Mouse (Mus musculus) G1E (cell line): ENCODE measurements around the gene Tmcc1. TPM values are rescaled to one million over a fixed set of nuclear protein-coding genes. Genes with fewer than 3 reads are reported as not detected.

Experiments used
- ATAC-seq: 2 replicates; pipeline ENCODE4 v1.8.0; 2016; ENCODE audit warnings: mild to moderate bottlenecking; ENCODE audit not compliant: insufficient number of reproducible peaks, poor library complexity, low FRiP score, severe bottlenecking; ENCODE audit errors: extremely low read depth
- DNase-seq: peaks from one replicate; pipeline ENCODE4 v3.0.0; 2012; ENCODE audit warnings: low spot score
- H3K27me3 ChIP-seq: 2 replicates; pipeline ENCODE4 v1.6.1; 2012; ENCODE audit warnings: mild to moderate bottlenecking, low read length, inconsistent platforms; ENCODE audit not compliant: insufficient read depth
- H3K36me3 ChIP-seq: replicated peaks from 2 replicates; pipeline ENCODE3; 2012; ENCODE audit warnings: mild to moderate bottlenecking, inconsistent platforms
- H3K4me1 ChIP-seq: 2 replicates; pipeline ENCODE4 v1.6.1; 2012; ENCODE audit warnings: low read depth, low read length, inconsistent platforms, mixed read lengths; ENCODE audit not compliant: insufficient read depth
- H3K4me3 ChIP-seq: 2 replicates; pipeline ENCODE4 v1.5.1; 2012; ENCODE audit warnings: low read depth, mild to moderate bottlenecking, inconsistent platforms, low read length, moderate library complexity, mixed read lengths
- H3K9me3 ChIP-seq: replicated peaks from 2 replicates; pipeline ENCODE4 v1.6.1; 2012; ENCODE audit warnings: inconsistent platforms
- CTCF ChIP-seq: IDR thresholded peaks from 2 replicates; pipeline ENCODE4 v1.5.1; 2012; ENCODE audit warnings: low read depth, low read length, inconsistent platforms, mixed read lengths
- GATA1 ChIP-seq: IDR thresholded peaks from 2 replicates; pipeline ENCODE4 v1.6.1; 2012; ENCODE audit warnings: borderline replicate concordance, low read length, inconsistent platforms, mixed read lengths
- GATA2 ChIP-seq: IDR thresholded peaks from 2 replicates; pipeline ENCODE4 v1.6.1; 2012; ENCODE audit warnings: low read depth, low read length, inconsistent platforms, borderline replicate concordance
- POLR2AphosphoS5 ChIP-seq: IDR thresholded peaks from 2 replicates; pipeline ENCODE4 v1.6.1; 2012; ENCODE audit warnings: low read depth, low read length, inconsistent platforms; ENCODE audit not compliant: insufficient replicate concordance
- TAL1 ChIP-seq: conservative IDR thresholded peaks from 2 replicates; pipeline ENCODE4 v1.6.1; 2012; ENCODE audit warnings: low read depth, low read length, inconsistent platforms, mixed read lengths
- polyA plus RNA-seq: library from polyadenylated mRNA; stranded (reverse); fragments of >175 nt; gene quantifications from 2 replicates; pipeline ENCODE4 v1.2.3, GENCODE M21; 2012
- total RNA-seq, 2 experiments: library from RNA; stranded (forward) in 1 of 2; stranded (reverse) in 1 of 2; fragments of 200-1000 nt in 1 of 2; fragments of >200 nt in 1 of 2; fragmentation: Nextera tagmentation in 1 of 2; gene quantifications; 2 replicates each; pipeline ENCODE4 v1.2.3; 2014 to 2017

Gene Tmcc1
- total and polyA plus RNA-seq, 3 experiments: 0.86 to 18.6 (median 12.1) TPM

DNA sequence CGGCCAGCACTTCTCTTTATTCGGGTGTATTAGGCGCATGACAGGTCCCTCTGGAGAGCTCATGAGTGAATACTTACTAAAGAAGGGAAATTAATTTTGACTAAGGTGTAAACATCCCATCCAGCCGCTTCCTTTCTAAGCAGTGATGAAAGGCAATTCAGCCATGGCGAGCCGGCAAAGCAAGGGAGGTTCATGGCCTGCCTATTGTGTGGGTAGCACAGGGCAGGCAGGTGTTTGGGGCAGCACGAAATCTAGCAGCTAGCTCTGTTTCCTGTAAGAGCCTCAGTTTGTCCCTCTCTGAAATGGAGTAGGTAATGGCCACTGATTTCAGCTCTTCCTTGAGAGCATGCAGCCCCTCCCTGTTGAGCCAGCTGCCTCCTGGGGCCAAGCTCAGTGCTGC lies 208.7 kb downstream of the Tmcc1 start:
- H3K4me3 ChIP-seq: no peak overlapping the region
- no peaks in the 10 kb centered on the region for H3K36me3 ChIP-seq
- H3K4me1 ChIP-seq: no peaks in the 10 kb centered on the region
- no peaks in the 10 kb centered on the region for H3K9me3 ChIP-seq
- ATAC-seq (no peak), DNase-seq (no peak)
- TF ChIP-seq TAL1 (no peak), GATA2 (no peak), POLR2AphosphoS5 (no peak), CTCF (no peak), GATA1 (no peak)
- peaks cover 40% of the 10 kb centered on the region; the same call in 1 of the 2 replicates for H3K27me3 ChIP-seq

DNA sequence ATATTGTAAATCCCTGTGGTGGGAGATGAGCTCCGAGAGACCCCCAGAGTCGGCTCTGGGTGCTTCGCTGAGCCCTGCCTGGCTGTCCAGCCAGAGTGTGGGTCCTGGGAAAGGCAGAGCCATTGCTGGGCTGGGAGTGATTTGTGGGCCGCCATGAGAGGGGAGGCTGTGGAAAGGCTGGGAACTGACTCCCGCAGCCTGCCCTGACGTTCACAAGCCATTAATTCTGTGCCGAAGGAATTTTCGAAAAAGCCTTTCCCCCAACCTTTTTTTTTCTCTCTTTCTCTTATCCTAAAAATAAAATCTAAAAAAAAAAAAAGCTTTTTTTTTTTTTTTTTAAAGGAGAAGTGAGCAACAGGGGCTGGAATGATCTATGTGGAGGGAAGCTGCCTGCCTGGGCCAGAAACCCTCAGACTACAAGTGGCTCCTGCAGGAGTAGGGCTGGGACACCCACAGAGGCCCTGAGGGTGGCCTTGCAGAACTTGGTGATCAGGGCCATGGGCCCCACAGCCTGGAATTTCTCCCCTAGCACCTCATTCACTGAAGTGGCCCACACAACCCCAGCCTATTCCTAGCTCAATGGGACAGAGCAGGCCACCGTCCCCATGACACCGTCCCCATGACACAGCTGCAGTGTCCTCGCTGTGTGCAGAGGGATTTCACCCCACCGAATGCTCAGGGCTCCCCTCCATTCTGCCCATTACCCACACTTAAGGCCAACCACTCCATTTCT lies 209.8 kb downstream of the Tmcc1 start:
- H3K9me3 ChIP-seq: no peaks in the 10 kb centered on the region
- H3K36me3 ChIP-seq: no peaks in the 10 kb centered on the region
- ATAC-seq (no peak), DNase-seq (no peak)
- no peaks in the 10 kb centered on the region for H3K4me1 ChIP-seq
- peaks cover 32% of the 10 kb centered on the region; the same call in 1 of the 2 replicates for H3K27me3 ChIP-seq
- no peak overlapping the region for H3K4me3 ChIP-seq
- TF ChIP-seq GATA1: no peak
- no peak for TF ChIP-seq GATA2
- no peak for TF ChIP-seq CTCF
- TF ChIP-seq TAL1: no peak
- no peak for TF ChIP-seq POLR2AphosphoS5

DNA sequence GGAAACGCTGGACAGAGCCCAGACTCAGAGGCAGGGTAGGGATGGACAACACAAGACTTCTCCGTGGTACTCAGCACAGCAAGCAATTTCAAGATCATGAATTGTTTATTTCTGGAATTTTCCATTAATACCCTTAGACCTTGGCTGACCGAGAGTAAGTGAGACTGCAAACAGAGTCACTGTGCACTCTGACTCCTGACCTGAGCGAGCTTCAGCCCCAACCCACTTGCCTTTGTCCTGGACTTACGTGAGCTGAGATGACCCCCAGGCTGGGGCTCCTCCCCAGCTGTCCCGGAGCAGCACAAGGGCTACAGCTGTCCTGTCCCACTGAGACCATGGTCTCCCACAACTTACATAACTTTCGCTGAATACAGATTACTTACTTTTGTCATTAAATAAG lies 210.4 kb downstream of the Tmcc1 start:
- H3K27me3 ChIP-seq: peaks cover 32% of the 10 kb centered on the region; the same call in 1 of the 2 replicates
- TF ChIP-seq GATA2 (no peak), CTCF (no peak), TAL1 (no peak), GATA1 (no peak), POLR2AphosphoS5 (no peak)
- no peaks in the 10 kb centered on the region for H3K9me3 ChIP-seq
- no peak for ATAC-seq
- H3K4me3 ChIP-seq: no peak overlapping the region
- H3K4me1 ChIP-seq: no peaks in the 10 kb centered on the region
- H3K36me3 ChIP-seq: no peaks in the 10 kb centered on the region
- DNase-seq: no peak

DNA sequence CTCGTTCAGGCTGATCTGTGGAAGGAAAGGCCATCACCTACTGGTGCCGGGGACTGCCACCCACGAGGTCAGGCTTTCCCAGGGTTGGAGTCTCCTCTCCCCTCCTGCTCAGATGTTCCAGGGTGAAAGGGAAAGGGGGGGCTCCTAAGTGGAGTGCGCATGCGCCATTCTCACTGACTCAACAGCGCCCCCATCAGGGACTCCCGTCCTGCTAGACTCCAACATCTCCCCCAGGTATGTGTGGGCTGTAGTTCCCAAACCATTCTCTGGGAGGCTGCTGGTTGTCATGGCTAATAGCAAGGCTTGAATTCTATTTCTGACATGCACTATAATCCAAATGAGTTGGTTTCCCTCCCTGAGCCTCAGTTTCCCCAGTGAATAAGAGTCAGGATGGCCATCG lies 214.7 kb downstream of the Tmcc1 start:
- Histone ChIP-seq H3K9me3 (no peaks in the 10 kb centered on the region), H3K4me3 (no peak overlapping the region), H3K27me3 (peaks cover under 1% of the 10 kb centered on the region; the same call in 1 of the 2 replicates), H3K4me1 (no peaks in the 10 kb centered on the region), H3K36me3 (no peaks in the 10 kb centered on the region)
- ATAC-seq (no peak), DNase-seq (no peak)
- TF ChIP-seq TAL1: no peak
- TF ChIP-seq GATA2: no peak
- no peak for TF ChIP-seq POLR2AphosphoS5
- TF ChIP-seq GATA1: no peak
- no peak for TF ChIP-seq CTCF

DNA sequence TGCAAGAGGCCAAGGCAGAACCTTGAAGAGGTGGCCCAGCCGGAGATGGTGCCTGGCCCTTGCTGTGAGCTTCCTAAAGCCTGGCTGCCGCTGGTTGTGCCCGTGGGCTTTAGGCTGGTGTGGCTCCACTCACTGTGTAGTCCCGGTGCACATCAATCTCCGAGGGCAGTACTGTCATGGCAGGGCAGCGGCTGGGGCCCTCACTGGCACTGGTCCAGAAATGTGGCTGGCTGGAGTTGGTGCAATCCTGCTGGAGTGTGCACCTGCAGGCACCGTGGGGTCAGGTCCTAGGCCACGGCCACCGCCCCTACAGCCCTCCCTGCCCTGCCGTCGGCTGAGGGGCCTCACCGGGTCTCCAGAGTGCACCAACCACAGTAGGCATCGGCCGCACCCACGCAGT lies 215.5 kb downstream of the Tmcc1 start:
- DNase-seq (no peak), ATAC-seq (no peak)
- Histone ChIP-seq H3K4me1 (no peaks in the 10 kb centered on the region), H3K36me3 (no peaks in the 10 kb centered on the region), H3K9me3 (no peaks in the 10 kb centered on the region), H3K27me3 (no peaks in the 10 kb centered on the region; the same call in 1 of the 2 replicates), H3K4me3 (no peak overlapping the region)
- TF ChIP-seq GATA1: no peak
- no peak for TF ChIP-seq TAL1
- TF ChIP-seq POLR2AphosphoS5: no peak
- TF ChIP-seq CTCF: no peak
- TF ChIP-seq GATA2: no peak

DNA sequence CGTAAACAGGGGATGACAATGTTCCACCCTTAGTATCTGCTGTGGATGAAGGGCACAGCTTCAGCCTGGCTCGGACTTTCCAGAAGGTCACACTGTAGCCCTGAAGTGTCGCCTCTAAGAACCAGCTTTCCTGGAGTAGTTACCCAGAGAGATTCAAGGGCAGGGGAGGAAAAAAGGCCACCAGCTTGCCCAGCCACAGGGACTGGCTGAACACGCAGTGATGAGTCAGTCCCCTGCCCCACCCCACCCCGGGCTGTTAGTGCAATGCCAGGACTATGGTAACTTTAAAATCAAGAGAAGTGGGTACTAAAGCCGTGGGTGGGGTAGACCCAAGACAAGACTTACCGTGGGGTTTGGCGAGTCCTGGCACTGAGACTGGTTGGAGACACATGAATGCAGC lies 217.7 kb downstream of the Tmcc1 start:
- no peak for ATAC-seq

More for the DNA sequence above, 217.7 kb downstream of the Tmcc1 start:
- Histone ChIP-seq H3K9me3 (no peaks in the 10 kb centered on the region), H3K36me3 (no peaks in the 10 kb centered on the region), H3K4me1 (no peaks in the 10 kb centered on the region), H3K4me3 (no peak overlapping the region), H3K27me3 (no peaks in the 10 kb centered on the region; the same call in 1 of the 2 replicates)
- no peak for DNase-seq
- no peak for TF ChIP-seq CTCF
- no peak for TF ChIP-seq GATA2
- TF ChIP-seq TAL1: no peak
- TF ChIP-seq POLR2AphosphoS5: no peak
- TF ChIP-seq GATA1: no peak
